Mouse (Mus musculus): ENCODE measurements around the gene 4930503E14Rik.
"Not testable (repeated sequence)": the region's sequence is repeated elsewhere in the genome, so short reads cannot be mapped to it uniquely, and the experiment has no call there.

Gene 4930503E14Rik

DNA sequence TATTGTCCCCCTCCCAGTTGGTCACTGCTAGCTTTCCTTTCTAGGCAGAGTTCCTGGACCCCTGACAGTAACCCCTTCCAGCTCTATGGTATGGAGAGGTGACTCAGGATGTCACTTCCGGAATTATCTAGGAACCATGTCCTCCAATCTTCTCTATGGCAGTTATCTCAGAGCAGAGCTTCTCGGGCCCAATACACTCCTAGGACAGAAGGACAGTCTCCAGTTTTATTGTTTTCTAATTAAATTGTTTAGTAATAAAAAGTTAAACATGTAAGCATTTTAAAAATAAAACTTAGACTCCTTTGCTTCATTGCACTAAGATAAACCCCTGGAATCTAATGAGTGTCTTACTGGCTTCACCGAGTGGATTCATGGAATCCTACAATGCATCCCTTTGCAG lies at the start of gene 4930503E14Rik:
Gene 4930503E14Rik (minus strand): TSS at position 101 of the 400 bp plus-strand sequence.
- CTCF ChIA-PET, result not testable (repeated sequence)

DNA sequence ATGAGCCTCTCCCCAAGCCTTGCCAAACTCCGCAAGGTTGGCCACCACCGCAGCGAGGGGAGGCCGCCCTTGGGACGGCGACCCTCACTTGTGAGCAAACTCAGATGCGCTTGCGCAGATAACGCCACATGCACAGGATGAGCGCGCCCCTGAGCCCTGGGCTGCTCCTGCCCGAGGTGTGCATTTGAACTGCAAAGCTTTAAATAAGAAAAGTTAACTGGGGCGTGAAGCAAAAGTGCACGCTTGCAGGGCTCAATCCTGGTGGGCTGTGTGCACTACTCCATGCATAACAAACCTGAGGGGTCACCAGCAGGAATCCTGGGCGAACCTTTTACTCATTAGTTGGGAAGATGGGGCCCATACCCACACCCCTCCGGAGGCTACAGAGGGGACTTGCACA lies 35.0 kb upstream of the 4930503E14Rik start:
- CTCF ChIA-PET, result no interaction called here

DNA sequence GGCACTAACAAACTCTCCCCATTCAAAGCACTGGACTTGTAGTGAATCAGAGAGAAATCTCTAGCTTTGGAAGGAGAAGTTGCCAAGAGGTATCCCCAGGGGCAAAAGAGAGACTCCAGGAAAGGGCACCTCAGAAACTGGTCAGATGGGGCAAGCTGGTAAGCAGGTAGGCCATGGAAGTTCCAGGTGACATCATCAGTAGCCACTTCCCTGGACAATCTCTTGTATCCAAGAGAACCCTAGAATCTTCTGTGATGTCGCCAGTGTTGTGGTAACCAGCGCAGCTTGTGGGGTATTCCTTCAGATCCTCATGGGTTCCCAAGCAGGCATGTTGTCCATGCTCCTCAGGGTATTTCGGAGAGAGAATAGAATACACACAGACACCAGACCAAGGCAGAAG lies 15.7 kb downstream of the 4930503E14Rik start, which contains the start of gene Gm8212:
Gene Gm8212 (plus strand): TSS at position 301 of the 400 bp plus-strand sequence.
- CTCF ChIA-PET, result not testable (repeated sequence)

DNA sequence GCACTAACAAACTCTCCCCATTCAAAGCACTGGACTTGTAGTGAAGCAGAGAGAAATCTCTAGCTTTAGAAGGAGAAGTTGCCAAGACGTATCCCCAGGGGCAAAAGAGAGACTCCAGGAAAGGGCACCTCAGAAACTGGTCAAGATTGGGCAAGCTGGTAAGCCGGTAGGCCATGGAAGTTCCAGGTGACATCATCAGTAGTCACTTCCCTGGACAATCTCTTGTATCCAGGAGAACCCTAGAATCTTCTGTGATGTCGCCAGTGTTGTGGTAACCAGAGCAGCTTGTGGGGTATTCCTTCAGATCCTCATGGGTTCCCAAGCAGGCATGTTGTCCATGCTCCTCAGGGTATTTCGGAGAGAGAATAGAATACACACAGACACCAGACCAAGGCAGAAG lies 89.5 kb downstream of the 4930503E14Rik start, which contains the start of gene Gm3327:
Gene Gm3327 (plus strand): TSS at position 301 of the 400 bp plus-strand sequence.
- CTCF ChIA-PET, result not testable (repeated sequence)

All from spleen, embryonic (tissue).